Mouse (Mus musculus): ENCODE measurements around the gene Lrrc28.
A peak's percentile ranks its signal among the peaks of the same experiment; 100 is the strongest.
"Not testable (repeated sequence)": the region's sequence is repeated elsewhere in the genome, so short reads cannot be mapped to it uniquely, and the experiment has no call there.

Lrrc28 gene

DNA sequence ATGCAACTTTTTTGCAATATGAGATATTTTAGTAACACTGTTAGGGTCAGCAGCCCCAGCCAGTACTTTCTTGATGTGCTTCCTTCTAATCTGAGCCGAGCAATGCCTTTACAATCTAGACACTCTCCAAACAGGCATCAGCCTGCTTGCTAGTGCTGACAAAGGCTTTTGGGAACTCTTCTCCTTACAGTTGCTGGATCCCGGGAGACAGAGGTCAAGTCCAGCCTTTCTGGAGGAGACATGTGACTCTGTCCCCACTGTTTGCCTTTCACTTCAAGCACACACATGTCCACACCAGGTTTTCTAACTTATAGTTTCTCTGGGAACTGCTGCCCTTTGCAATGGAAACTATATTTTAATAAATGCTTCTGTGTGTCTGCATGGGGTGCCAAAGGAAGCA lies 114.1 kb downstream of the Lrrc28 start:
- no peak for DNase-seq (ENCODE audit: low read depth, low spot score)

DNA sequence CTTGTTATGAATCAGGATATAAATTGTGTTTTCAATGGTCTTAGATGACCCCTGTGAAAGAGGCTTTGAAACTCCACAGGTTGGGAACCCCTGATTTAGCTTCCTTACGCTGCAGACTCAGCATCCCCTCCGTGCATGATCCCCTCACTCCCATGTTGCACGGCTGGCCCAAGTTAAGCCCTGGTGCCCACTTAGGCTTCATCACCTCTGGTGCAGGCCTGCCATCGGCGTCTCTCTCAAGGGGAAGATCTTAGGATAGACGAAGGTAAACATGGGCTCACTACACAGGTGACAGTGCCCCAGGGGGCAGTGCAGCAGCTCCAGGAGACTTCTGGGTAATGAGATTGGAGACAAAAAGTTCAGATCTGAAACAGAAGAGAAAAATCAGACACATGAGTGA lies 115.7 kb downstream of the Lrrc28 start:
- DNase-seq (ENCODE audit: low read depth, low spot score): no peak

DNA sequence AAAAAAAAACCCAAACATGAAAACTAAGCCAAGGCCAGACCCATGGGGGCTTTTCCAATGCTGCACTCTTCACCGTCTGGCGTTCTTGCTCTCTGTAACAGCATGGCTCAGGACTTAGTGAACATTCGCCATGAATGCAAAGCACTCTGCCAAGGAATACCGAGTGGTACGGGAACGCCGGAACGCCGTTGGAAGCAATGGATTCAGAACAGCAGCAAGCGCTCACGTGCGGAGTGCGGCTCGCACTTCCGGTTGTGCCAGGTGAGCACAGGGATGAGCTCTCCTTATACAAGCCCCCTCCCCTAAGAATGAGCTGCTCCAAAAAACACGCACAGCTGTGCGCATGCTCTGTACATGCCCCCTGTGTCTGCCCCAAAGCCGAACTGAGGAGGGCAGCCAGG lies 116.2 kb downstream of the Lrrc28 start:
- DNase-seq (ENCODE audit: low read depth, low spot score): no peak

DNA sequence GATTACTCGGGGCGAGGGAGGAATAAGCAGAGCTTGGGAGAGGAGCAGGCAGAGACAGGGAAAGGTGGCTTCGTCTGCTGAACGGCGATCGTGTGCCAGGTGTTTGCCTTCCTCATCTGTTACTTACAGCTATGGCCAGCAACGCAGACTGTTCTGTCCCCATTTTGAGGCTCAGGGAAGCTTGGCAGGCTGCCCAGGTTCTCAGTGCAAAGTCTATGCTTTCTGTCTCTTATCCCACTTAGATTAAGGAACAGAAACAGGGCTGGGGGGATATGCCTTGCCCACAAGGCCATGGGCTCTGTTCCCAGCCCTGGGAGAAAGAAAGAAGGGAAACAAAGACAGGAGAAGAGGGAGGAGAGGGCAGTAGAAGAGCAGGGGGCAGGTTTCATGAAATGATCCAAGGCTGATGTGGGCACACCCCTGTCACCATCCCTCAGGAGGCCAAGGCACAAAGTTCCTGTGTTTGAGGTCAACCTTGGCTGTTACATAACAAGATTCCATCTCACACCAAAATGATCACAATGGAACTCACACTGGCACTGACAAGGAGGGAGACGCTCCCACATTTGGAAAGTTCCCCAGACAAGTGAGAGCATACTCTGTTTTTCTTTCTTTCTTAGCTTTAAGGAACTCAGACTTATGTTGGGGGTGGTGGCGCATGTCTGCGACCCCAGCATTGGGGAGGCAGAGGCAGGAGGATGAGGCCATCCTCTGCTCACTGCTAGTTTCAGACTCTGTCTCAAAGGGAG lies 116.8 kb downstream of the Lrrc28 start:
- no peak for DNase-seq (ENCODE audit: low read depth, low spot score)

- no peak for DNase-seq (ENCODE audit: low read depth, low spot score)
These were observed 119.0 kb downstream of the Lrrc28 start for GRCm38 (mm10) chr7:67525886-67526580.

GRCm38 (mm10) chr7:67524069-67524468 lies 121.0 kb downstream of the Lrrc28 start:
- not testable (repeated sequence) for DNase-seq (ENCODE audit: low read depth, low spot score)

- no peak for DNase-seq (ENCODE audit: low read depth, low spot score)
These were observed 121.7 kb downstream of the Lrrc28 start for GRCm38 (mm10) chr7:67523400-67523799.

DNA sequence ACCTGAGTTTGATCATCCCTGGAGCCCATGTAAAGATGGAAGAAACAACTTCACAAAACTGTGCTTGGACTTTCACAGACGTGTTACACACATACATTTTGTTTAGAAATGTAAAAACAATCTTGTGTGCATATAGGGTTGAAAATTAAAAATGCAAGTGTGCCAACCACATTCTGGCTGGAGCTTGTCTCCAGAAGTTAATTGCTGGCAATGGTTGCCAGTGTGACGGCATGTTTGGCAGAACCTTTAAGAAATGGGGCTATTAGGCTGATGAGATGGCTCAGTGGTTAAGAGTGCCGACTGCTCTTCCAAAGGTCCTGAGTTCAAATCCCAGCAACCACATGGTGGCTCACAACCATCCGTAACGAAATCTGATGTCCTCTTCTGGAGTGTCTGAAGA lies 123.3 kb downstream of the Lrrc28 start:
- not testable (repeated sequence) for DNase-seq (ENCODE audit: low read depth, low spot score)

GRCm38 (mm10) chr7:67520959-67521358 lies 124.1 kb downstream of the Lrrc28 start:
- no peak for DNase-seq (ENCODE audit: low read depth, low spot score)

DNA sequence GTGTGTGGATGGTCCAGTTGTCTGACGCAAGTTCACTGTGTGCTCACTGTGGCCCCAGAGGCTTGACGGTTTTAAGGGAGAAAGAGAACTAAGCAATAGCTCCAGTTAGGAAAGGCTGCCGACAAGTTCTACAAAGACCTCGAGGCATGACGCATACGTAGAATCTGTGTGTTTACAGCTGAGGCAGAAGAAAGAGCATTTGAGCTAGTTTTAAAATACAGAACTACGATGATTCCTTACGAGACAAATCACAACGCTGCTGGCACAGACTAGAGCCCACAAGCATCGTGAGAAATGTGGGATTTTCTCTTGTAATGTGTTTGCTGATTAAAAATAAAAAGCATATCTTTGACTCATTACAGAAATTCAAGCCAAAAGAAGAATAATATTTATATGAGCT lies 125.1 kb downstream of the Lrrc28 start:
- no peak for DNase-seq (ENCODE audit: low read depth, low spot score)

DNA sequence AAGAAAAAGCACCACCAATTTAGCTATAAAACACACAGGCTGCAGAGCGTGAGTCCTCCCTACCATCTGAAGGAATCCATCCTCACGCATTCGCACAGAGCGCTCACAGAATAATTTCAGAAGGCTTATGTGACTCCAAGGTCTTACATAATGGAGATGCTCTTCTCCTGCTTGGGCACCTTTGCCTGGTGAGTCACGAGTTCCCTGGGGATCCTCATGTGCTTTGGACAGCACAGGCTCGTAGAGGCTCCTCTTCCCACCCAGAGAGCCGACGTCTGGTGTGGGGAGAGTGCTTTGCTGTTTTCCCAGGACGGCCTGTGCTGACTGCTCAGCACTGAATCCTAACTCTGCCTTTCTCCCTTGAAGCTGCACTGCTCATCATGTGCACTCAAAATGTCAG lies 129.4 kb downstream of the Lrrc28 start:
- no peak for DNase-seq (ENCODE audit: low read depth, low spot score)

DNA sequence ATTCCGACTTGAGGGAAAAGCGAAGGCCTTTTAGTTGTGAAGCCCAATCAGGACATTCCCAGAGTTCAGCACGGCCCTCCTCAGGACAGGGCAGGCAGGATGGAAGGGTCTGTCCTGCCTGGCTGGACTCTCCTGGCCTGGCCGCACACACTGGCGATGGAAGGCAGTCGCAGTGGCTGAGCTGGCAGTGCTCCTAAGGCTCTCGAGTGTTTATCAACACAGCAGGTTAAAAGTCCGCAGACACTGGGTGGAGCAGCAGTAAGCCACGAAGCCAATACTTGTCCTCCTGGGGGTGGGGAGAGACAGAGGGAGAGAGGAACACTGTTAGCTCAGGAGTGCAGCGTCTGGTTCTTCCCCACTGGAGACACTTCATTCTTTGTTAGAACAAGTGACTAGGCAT lies 130.2 kb downstream of the Lrrc28 start:
- no peak for DNase-seq (ENCODE audit: low read depth, low spot score)

- DNase-seq (ENCODE audit: low read depth, low spot score): no peak
These were observed 130.7 kb downstream of the Lrrc28 start for GRCm38 (mm10) chr7:67514380-67514779.

GRCm38 (mm10) chr7:67513656-67514055 lies 131.4 kb downstream of the Lrrc28 start:
- no peak for DNase-seq (ENCODE audit: low read depth, low spot score)

GRCm38 (mm10) chr7:67511606-67512005 lies 133.5 kb downstream of the Lrrc28 start:
- no peak for DNase-seq (ENCODE audit: low read depth, low spot score)

DNA sequence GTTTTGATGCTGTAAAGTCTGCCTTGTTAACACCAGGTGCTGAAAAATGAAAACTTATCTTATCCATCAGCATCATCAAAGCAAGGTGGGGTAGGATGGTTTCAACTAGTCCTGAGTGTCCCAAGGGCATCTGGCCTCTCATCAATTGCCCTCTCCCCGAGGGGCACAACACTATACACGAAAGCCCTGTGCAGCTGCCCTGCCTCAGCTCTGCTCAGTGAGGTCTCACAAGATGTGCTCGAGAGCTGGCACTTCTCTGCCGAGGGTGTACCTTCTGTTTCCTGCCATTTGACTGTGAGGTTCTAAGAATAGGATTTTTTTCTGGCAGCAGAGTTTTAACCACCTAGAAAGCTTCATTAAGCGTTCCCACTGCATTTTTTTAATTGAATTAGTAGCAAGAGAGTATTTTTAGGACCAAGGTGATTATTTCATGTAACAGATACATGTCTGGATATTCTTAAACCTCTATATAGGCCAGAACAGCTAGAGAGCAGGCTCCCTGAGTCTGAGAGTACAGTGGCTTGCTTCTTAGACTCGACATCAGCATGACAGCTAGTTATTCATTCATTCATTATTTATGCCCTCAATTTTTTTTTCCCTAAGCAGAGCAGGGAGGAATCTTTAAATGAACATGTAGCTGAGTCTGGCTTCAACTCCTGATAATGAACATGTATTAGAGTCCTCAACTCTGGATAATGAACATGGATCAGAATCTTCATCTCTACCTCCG lies 141.6 kb downstream of the Lrrc28 start:
- no peak for DNase-seq (ENCODE audit: low read depth, low spot score)

GRCm38 (mm10) chr7:67502631-67503030 lies 142.4 kb downstream of the Lrrc28 start:
- DNase-seq (ENCODE audit: low read depth, low spot score): no peak

- DNase-seq (ENCODE audit: low read depth, low spot score): peak; percentile 29
These were observed 144.2 kb downstream of the Lrrc28 start for GRCm38 (mm10) chr7:67500878-67501277.

DNA sequence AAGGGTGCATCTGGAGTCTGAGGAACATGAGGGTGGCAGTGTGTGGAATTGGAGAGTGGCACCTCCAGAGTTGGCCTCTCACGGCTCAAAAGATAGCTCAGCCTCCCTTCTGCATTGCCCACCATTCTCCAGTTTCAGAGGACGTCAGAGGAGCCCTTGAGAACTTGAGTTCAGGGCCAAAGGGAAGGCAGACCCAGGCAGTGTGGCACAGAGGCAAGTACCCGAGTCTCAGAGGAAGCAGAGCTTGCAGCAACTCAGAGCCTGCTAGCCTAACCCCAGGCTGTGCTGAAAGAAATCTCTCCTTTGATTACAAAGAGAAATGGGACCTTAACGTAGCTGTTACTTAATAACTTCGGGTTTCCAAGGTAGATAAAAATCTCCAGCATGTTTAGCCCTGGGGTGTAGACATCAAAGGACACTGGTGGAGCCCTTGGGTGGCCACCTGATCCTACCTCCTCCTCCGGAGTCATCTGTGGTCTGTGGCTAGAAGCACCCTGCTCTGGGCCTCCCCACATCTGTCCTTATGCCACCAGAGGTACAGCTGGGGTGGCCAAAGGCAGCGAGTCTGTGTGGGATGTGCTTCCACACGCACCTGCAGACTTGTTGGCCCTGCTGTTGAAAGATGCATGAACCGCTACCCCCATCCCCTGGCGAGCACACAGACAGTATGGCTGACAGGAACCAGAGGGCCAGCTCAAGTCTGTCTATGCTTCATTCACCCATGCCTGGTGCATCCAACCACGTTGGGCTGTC lies 144.8 kb downstream of the Lrrc28 start:
- no peak for DNase-seq (ENCODE audit: low read depth, low spot score)

DNA sequence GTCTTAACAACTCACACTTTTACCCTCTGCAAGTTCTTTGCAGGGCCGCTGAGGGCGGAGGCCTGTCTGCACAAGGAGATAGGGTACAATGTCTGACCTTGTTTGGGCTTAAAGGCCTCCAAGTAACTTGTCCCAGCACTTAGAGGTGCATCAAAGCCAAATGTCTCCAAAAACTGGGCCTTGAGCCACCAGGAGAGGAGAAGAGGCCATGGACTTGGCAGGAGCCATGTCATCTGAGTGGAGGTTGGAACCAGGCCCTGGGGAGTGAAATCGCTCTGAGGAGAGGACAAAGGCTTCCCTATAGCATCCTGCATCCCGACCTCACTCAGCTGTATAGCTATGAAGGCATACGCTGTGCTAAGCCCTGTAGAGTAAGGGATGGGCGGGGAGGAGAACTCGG lies 145.6 kb downstream of the Lrrc28 start:
- DNase-seq (ENCODE audit: low read depth, low spot score): no peak

DNA sequence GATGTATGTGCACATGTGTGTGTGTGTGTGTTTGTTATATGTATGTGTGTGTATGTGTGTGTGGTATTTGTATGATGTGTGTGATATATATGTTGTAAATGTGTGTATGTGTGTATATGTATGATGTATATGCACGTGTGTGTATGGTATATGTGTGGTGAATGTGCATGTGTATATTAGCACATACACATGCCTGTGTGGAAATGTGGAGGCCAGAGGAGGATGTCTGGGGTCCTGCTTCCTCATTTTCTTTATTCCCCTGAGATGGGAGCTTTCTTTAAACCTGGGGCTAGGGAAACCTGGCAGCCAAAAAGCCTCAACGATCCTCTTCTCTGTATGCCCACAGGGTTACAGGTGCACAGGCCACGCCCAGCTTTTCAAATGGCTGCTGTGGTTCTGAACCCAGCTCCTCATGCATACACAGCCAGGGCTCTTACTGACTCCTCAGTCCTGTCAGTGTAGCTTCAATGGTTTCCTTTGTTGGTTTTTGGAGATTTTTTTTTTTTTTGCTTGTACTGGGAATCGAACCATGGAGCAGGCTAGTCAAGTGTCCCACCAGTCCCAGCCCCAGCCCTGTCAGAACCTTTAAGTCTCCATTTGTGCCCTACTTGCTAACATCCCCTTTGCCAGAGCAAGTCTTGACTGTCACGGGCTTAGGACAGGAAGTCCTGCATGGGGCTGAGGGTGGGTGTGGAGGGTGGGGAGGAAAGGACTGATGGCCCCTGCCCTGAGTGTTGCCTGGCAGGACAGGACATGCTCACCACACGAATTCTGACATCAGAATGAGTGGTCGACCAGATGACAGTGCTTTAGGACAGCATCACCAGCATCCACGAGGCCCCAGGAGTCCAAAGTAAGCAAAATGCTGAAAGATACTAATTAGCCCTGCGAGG lies 151.0 kb downstream of the Lrrc28 start:
- no peak for DNase-seq (ENCODE audit: low read depth, low spot score)

Measured in embryo, embryonic 11.5 days (tissue).